Mouse (Mus musculus): ENCODE data around the gene Btbd19. TPM values are rescaled to one million over a fixed set of nuclear protein-coding genes. Genes with fewer than 3 reads are reported as not detected.

The Btbd19 gene
- polyA plus RNA-seq, 1 experiment from 2014 or later: 8.3 TPM

GRCm38 (mm10) chr4:117100036-117100435 is 25.5 kb downstream of the Btbd19 start:
- H3K4me1 ChIP-seq (replicated peaks; ENCODE audit: control insufficient read depth, insufficient read depth, low read length): peaks cover 11% of the 10 kb centered on the region
- no peak overlapping the region for H3K4me2 ChIP-seq
- H3K4me3 ChIP-seq (ENCODE audit: low read depth, low read length): no peak overlapping the region
- no peak overlapping the region for H3K9ac ChIP-seq (ENCODE audit: low read depth, low read length)
- no peak overlapping the region for H3K27ac ChIP-seq (ENCODE audit: low read depth, low read length)
- 82% methylated on average over 4 of the region's 4 CpGs for WGBS
- DNase-seq (ENCODE audit: low spot score): no peak
- H3K36me3 ChIP-seq (ENCODE audit: control insufficient read depth, insufficient read depth, low read length): no peaks in the 10 kb centered on the region
- no peaks in the 10 kb centered on the region for H3K9me3 ChIP-seq (ENCODE audit: control insufficient read depth, low read length)
- H3K27me3 ChIP-seq (replicated peaks; ENCODE audit: control insufficient read depth, insufficient read depth, low read length): peaks cover 14% of the 10 kb centered on the region
- no peak for ATAC-seq (replicated peaks; ENCODE audit: low FRiP score)

- Histone ChIP-seq H3K27ac (ENCODE audit: low read depth, low read length) (no peak overlapping the region), H3K36me3 (ENCODE audit: control insufficient read depth, insufficient read depth, low read length) (no peaks in the 10 kb centered on the region), H3K4me3 (ENCODE audit: low read depth, low read length) (no peak overlapping the region), H3K9ac (ENCODE audit: low read depth, low read length) (no peak overlapping the region), H3K4me2 (no peak overlapping the region), H3K27me3 (replicated peaks; ENCODE audit: control insufficient read depth, insufficient read depth, low read length) (peaks cover 14% of the 10 kb centered on the region), H3K9me3 (ENCODE audit: control insufficient read depth, low read length) (no peaks in the 10 kb centered on the region), H3K4me1 (replicated peaks; ENCODE audit: control insufficient read depth, insufficient read depth, low read length) (peaks cover 11% of the 10 kb centered on the region)
- no peak for DNase-seq (ENCODE audit: low spot score)
- WGBS: 72% methylated on average over 2 of the region's 2 CpGs
- no peak for ATAC-seq (replicated peaks; ENCODE audit: low FRiP score)
These were observed 26.8 kb downstream of the Btbd19 start for GRCm38 (mm10) chr4:117098764-117099036.

- Histone ChIP-seq H3K4me2 (no peak overlapping the region), H3K9me3 (ENCODE audit: control insufficient read depth, low read length) (no peaks in the 10 kb centered on the region), H3K9ac (ENCODE audit: low read depth, low read length) (no peak overlapping the region), H3K36me3 (ENCODE audit: control insufficient read depth, insufficient read depth, low read length) (no peaks in the 10 kb centered on the region), H3K4me3 (ENCODE audit: low read depth, low read length) (no peak overlapping the region), H3K4me1 (replicated peaks; ENCODE audit: control insufficient read depth, insufficient read depth, low read length) (peaks cover 11% of the 10 kb centered on the region), H3K27me3 (replicated peaks; ENCODE audit: control insufficient read depth, insufficient read depth, low read length) (peaks cover 14% of the 10 kb centered on the region), H3K27ac (ENCODE audit: low read depth, low read length) (no peak overlapping the region; the same call in 1 of the 2 replicates)
- ATAC-seq (replicated peaks; ENCODE audit: low FRiP score) (no peak), DNase-seq (ENCODE audit: low spot score) (no peak)
- WGBS: 78% methylated on average over 8 of the region's 8 CpGs
These were observed 27.4 kb downstream of the Btbd19 start for GRCm38 (mm10) chr4:117097969-117098763.

GRCm38 (mm10) chr4:117096666-117097065 is 28.9 kb downstream of the Btbd19 start:
- Histone ChIP-seq H3K4me1 (replicated peaks; ENCODE audit: control insufficient read depth, insufficient read depth, low read length) (peaks cover 11% of the 10 kb centered on the region), H3K4me2 (peak overlapping the region; percentile 94), H3K27me3 (replicated peaks; ENCODE audit: control insufficient read depth, insufficient read depth, low read length) (peaks cover 14% of the 10 kb centered on the region), H3K4me3 (ENCODE audit: low read depth, low read length) (peak overlapping the region; percentile 61; the same call in 1 of the 2 replicates), H3K9ac (ENCODE audit: low read depth, low read length) (no peak overlapping the region), H3K9me3 (ENCODE audit: control insufficient read depth, low read length) (no peaks in the 10 kb centered on the region), H3K27ac (ENCODE audit: low read depth, low read length) (no peak overlapping the region), H3K36me3 (ENCODE audit: control insufficient read depth, insufficient read depth, low read length) (no peaks in the 10 kb centered on the region)
- ATAC-seq (replicated peaks; ENCODE audit: low FRiP score) (no peak), DNase-seq (ENCODE audit: low spot score) (no peak)
- 25% methylated on average over 5 of the region's 5 CpGs for WGBS

GRCm38 (mm10) chr4:117095551-117096452 is 29.7 kb downstream of the Btbd19 start, which contains the start of gene Ptch2:
Gene Ptch2 (plus strand): TSS chr4:117096075.
- Histone ChIP-seq H3K36me3 (ENCODE audit: control insufficient read depth, insufficient read depth, low read length) (no peaks in the 10 kb centered on the region), H3K4me1 (replicated peaks; ENCODE audit: control insufficient read depth, insufficient read depth, low read length) (peaks cover 8% of the 10 kb centered on the region), H3K9ac (ENCODE audit: low read depth, low read length) (peak within 1 kb of the TSS; percentile 51), H3K4me2 (peak within 1 kb of the TSS; percentile 94), H3K27me3 (replicated peaks; ENCODE audit: control insufficient read depth, insufficient read depth, low read length) (peaks cover 14% of the 10 kb centered on the region), H3K9me3 (ENCODE audit: control insufficient read depth, low read length) (no peaks in the 10 kb centered on the region), H3K4me3 (ENCODE audit: low read depth, low read length) (peak within 1 kb of the TSS; percentile 61), H3K27ac (ENCODE audit: low read depth, low read length) (no peak within 1 kb of the TSS)
- ATAC-seq (replicated peaks; ENCODE audit: low FRiP score): peak; percentile 63
- DNase-seq (ENCODE audit: low spot score): peak; percentile 82
- WGBS: 3% methylated on average over 49 of the region's 50 CpGs

GRCm38 (mm10) chr4:117094626-117095361 is 30.7 kb downstream of the Btbd19 start:
- Histone ChIP-seq H3K27ac (ENCODE audit: low read depth, low read length) (no peak overlapping the region), H3K9me3 (ENCODE audit: control insufficient read depth, low read length) (no peaks in the 10 kb centered on the region), H3K36me3 (ENCODE audit: control insufficient read depth, insufficient read depth, low read length) (no peaks in the 10 kb centered on the region), H3K27me3 (replicated peaks; ENCODE audit: control insufficient read depth, insufficient read depth, low read length) (peaks cover 14% of the 10 kb centered on the region), H3K4me3 (ENCODE audit: low read depth, low read length) (no peak overlapping the region), H3K4me1 (replicated peaks; ENCODE audit: control insufficient read depth, insufficient read depth, low read length) (peaks cover 15% of the 10 kb centered on the region), H3K4me2 (no peak overlapping the region), H3K9ac (ENCODE audit: low read depth, low read length) (no peak overlapping the region)
- 80% methylated on average over 3 of the region's 3 CpGs for WGBS
- DNase-seq (ENCODE audit: low spot score) (no peak), ATAC-seq (replicated peaks; ENCODE audit: low FRiP score) (no peak)

GRCm38 (mm10) chr4:117090586-117090985 is 34.9 kb downstream of the Btbd19 start:
- Histone ChIP-seq H3K4me2 (no peak overlapping the region), H3K9me3 (ENCODE audit: control insufficient read depth, low read length) (no peaks in the 10 kb centered on the region), H3K9ac (ENCODE audit: low read depth, low read length) (peak overlapping the region; percentile 43; the same call in 1 of the 2 replicates), H3K27me3 (replicated peaks; ENCODE audit: control insufficient read depth, insufficient read depth, low read length) (peaks cover 2% of the 10 kb centered on the region), H3K36me3 (ENCODE audit: control insufficient read depth, insufficient read depth, low read length) (peaks cover 3% of the 10 kb centered on the region; the same call in 1 of the 2 replicates), H3K27ac (ENCODE audit: low read depth, low read length) (peak overlapping the region; percentile 75), H3K4me1 (replicated peaks; ENCODE audit: control insufficient read depth, insufficient read depth, low read length) (peaks cover 18% of the 10 kb centered on the region), H3K4me3 (ENCODE audit: low read depth, low read length) (no peak overlapping the region)
- DNase-seq (ENCODE audit: low spot score) (no peak), ATAC-seq (replicated peaks; ENCODE audit: low FRiP score) (peak; percentile 78)
- WGBS: 54% methylated on average over 7 of the region's 7 CpGs

GRCm38 (mm10) chr4:117087948-117088640 is 37.4 kb downstream of the Btbd19 start:
- ATAC-seq (replicated peaks; ENCODE audit: low FRiP score): 0 out of 2 replicates have a peak, but pooled peaks have one; percentile 34
- no peak overlapping the region for H3K4me3 ChIP-seq (ENCODE audit: low read depth, low read length)
- H3K27me3 ChIP-seq (replicated peaks; ENCODE audit: control insufficient read depth, insufficient read depth, low read length): no peaks in the 10 kb centered on the region
- no peak overlapping the region; the same call in 1 of the 2 replicates for H3K4me2 ChIP-seq
- WGBS: 83% methylated on average over 7 of the region's 7 CpGs
- H3K36me3 ChIP-seq (ENCODE audit: control insufficient read depth, insufficient read depth, low read length): peaks cover 5% of the 10 kb centered on the region
- H3K27ac ChIP-seq (ENCODE audit: low read depth, low read length): 0 out of 2 replicates have a peak overlapping the region, but pooled peaks have one; percentile 6
- DNase-seq (ENCODE audit: low spot score): no peak
- H3K9ac ChIP-seq (ENCODE audit: low read depth, low read length): no peak overlapping the region
- no peaks in the 10 kb centered on the region for H3K9me3 ChIP-seq (ENCODE audit: control insufficient read depth, low read length)
- peaks cover 17% of the 10 kb centered on the region for H3K4me1 ChIP-seq (replicated peaks; ENCODE audit: control insufficient read depth, insufficient read depth, low read length)
